Mouse (Mus musculus) thymus, adult 18-20 months (tissue): ENCODE results near the gene Cdk5r1.
"Not testable (repeated sequence)": the region's sequence is repeated elsewhere in the genome, so short reads cannot be mapped to it uniquely, and the experiment has no call there.

ENCODE experiments used
- DNase-seq, 2 experiments: peaks; one replicate each; pipeline ENCODE4 v3.0.0; 2022; ENCODE audit warnings: mixed read lengths in 2 of 2

The Cdk5r1 gene

GRCm38 (mm10) chr11:80476222-80477189 lies at the start of gene Cdk5r1:
Cdk5r1 (plus strand) TSS chr11:80477023.
- peak; percentile 86 for DNase-seq

DNA sequence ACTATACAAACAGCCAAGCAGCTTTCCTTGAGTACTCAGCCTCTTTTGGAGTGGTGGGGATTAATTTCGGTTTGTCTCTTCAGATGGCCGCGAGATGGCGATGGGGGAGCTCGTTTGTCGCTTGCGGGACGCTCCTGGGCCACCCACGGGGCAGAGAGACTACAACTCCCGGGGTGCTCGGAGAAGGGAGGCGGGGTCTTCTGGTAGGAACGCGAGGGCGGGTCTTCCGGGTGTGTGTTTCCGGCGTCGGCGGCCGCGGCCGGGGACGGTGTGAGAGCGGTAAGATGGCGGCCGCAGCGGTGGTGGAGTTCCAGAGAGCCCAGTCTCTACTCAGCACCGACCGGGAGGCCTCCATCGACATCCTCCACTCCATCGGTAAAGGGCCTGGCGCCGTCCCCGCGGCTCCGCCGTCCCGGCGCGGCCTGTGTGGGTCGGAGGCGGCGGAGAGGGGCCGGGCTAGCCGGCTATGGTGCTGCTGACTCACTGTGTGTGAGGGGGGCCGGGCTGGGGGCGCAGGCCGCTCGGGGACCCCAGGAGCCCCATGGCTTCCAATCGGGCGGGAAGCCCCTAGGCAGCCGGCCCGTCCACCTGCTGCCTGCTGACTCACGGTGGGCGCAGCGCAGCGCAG lies 48.3 kb upstream of the Cdk5r1 start, which contains the start of gene Psmd11:
Gene Psmd11 (plus strand): TSS at position 235 of the 628 bp plus-strand sequence.
- peak; percentile 93 to 95 for DNase-seq

- peak; percentile 29 to 35 for DNase-seq
These were observed 47.8 kb upstream of the Cdk5r1 start for GRCm38 (mm10) chr11:80429009-80429475.

- no peak for DNase-seq
These were observed 47.2 kb upstream of the Cdk5r1 start for GRCm38 (mm10) chr11:80429500-80430166.

DNA sequence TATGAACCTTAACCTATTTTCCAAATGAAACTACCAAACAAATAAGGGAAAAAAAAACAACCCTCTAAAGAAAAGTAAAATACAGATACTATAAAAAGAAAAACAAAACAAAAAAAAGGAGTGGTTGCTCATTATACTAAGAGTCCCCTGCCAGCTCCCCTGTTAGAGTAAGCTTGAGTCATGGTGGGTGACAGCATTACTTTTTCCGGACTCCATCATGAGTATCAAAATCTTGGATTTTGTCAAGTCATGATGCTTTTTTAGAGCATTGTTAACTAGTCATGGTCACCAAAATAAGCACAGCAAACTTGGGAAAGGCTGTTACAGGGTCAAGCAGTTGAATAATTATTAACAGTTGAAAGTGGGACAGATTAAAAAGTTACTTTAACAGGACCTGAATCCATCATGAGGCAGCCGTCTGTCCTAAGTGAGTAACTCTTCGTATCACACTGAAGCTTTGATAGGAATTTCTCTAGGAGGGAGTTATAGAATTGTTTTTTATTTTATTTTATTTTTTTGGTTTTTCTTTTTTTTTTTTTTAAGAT lies 46.4 kb upstream of the Cdk5r1 start:
- no peak for DNase-seq

DNA sequence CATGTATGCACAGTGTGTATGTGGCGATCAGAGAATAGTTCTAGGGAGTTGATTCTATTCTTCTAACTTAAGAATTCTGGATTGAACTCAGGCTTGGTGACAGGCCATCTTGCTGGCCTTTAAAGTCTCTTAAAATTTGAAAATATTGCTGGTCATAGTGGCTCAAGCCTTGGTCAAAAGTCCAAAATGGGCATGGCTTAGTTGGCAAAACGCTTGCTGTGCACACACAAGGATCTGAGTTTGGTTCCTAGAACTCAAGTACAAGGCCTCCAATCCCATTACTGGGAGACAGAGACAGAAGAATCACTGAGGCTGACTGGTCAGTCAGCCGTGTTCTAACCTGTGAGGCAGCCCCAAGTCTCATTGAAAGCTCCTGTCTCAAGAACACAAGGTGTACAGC lies 29.9 kb upstream of the Cdk5r1 start:
- DNase-seq, result no peak

GRCm38 (mm10) chr11:80449859-80450258 lies 27.0 kb upstream of the Cdk5r1 start:
- DNase-seq, result no peak

GRCm38 (mm10) chr11:80452242-80452641 lies 24.6 kb upstream of the Cdk5r1 start:
- DNase-seq, result no peak

DNA sequence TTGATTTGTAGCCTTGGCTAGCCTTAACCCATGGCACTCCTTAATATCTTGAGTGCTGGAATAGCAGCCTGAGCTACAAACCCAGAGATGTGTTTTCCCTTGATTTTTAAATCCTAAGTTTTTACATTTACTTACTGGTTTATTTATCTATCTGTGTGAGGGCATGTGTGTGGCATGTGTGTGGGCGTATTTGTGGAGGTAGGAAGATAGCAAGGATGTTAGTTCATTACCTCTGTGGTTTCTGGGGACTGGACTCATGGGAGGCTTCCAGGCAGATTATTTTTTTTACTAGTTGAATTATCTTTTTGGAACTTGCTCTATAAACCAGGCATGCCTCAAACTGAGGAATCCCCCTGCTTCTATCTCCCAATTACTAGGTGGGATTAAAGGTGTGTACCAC lies 23.6 kb upstream of the Cdk5r1 start:
- no peak for DNase-seq

GRCm38 (mm10) chr11:80463605-80464130 lies 13.2 kb upstream of the Cdk5r1 start:
- DNase-seq, result not testable (repeated sequence)

DNA sequence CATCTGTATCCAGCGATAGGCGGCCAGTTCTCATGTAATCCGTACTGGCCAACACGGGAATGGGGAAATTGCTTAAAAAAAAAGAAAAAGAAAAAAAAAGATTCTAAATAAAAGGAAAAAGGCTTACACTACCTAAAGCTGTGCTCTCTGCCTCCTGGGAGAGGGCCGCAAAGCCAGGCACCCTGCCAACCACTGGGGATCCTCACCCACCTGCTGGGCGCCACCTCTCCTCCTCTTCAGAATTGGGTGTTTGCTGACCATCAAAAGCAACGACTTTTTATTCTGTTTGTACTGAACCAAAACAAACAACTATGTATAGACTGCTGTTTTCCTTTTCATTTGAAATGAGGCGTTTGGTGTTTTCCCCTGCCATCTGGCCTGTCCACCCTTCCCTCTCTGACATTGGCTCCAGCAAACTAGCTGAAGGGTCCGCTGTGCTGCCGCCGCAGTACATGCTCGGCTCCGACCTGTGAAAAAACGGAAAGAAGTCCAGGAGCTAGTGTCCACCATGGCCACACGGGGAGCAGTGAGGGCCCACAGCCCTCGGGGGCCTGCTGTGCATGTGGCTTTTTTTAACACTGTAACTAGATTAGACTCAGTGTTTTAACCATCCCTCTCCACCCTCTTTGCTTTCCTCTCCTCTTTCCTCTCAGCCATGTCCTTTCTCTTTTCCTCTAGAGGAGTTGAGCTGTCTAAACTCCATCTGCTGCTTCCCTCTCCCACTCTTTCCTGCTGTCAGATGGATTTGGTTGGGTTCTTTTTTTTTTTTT lies 4.8 kb upstream of the Cdk5r1 start:
- DNase-seq, result no peak

- DNase-seq, result no peak
These were observed 2.6 kb upstream of the Cdk5r1 start for GRCm38 (mm10) chr11:80474175-80474691.

GRCm38 (mm10) chr11:80474846-80475245 lies 2.0 kb upstream of the Cdk5r1 start:
- no peak for DNase-seq

DNA sequence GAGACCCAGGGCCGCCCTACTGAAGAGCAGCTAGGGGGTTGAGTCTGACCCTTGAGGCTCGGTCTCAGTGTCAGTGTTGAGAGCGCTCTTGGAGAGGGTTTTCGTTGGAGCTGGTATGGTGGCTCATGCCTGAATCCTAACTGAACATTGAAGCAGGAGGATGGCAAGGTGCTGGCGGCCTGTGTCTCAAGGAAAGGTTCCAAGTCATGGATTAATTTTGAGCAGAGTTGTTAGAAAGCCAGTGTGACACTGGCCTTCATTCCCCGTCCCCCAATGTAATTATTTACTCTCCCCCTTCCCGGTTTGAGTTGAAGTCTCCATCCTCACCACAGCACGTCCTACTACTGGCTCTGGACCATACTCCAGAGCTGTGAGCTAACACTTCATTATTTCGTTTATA lies 1.3 kb upstream of the Cdk5r1 start:
- DNase-seq, result no peak

DNA sequence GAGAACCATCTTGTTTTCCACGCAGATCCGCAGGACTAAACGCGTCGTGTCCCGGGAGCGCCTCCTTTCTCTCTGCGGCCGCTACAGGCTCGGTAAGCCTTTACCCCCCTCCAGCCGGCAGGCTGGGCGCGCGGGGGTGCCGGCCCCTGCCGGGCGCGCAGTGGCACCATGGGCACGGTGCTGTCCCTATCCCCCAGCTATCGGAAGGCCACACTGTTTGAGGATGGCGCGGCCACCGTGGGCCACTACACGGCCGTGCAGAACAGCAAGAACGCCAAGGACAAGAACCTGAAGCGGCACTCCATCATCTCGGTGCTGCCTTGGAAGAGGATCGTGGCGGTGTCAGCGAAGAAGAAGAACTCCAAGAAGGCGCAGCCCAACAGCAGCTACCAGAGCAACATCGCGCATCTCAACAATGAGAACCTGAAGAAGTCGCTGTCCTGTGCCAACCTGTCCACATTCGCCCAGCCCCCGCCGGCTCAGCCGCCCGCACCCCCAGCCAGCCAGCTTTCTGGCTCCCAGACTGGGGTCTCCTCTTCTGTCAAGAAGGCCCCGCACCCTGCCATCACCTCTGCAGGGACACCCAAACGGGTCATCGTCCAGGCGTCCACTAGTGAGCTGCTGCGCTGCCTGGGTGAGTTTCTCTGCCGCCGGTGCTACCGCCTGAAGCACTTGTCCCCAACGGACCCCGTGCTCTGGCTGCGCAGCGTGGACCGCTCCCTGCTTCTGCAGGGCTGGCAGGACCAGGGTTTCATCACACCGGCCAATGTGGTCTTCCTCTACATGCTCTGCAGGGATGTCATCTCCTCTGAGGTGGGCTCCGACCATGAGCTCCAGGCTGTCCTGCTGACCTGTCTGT lies 747 bp downstream of the Cdk5r1 start:
- DNase-seq, result peak; percentile 30 to 40

DNA sequence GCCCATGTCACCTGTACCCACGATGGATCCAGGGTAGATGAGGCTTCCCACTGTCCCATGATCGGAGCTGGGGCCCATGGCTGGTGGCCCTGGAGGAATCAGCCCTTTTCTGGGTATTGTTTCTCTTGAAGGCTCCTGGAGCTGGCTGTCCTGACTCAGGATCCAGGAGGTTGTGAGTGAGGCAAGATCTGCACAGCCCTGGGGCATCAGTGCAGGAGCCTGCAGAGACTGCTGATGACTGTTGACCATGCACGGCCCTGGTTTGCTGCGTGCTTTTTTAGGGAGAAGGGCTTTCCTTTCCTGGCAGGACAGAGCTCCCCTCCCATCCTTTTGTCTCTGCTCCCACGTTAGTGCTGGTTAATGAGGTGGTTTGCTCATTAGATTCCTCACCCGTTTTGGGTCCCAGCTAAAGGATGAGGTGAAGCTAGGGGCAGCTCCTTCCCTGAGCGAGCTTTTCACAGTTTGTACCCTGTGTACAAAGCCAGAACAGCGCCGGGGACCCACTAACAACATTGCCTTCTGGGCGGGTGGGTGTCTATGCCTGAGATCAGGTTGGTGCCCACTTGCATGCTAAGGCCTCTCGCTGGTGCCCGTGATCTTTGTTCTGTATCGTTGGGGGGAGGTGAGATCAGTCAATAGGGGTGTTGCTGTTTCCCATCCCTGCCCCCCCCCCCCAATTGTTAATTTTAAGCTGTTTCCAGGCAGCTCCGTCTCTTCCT lies 2.0 kb downstream of the Cdk5r1 start:
- DNase-seq, result no peak

- DNase-seq, result no peak
These were observed 2.6 kb downstream of the Cdk5r1 start for GRCm38 (mm10) chr11:80479425-80479824.

DNA sequence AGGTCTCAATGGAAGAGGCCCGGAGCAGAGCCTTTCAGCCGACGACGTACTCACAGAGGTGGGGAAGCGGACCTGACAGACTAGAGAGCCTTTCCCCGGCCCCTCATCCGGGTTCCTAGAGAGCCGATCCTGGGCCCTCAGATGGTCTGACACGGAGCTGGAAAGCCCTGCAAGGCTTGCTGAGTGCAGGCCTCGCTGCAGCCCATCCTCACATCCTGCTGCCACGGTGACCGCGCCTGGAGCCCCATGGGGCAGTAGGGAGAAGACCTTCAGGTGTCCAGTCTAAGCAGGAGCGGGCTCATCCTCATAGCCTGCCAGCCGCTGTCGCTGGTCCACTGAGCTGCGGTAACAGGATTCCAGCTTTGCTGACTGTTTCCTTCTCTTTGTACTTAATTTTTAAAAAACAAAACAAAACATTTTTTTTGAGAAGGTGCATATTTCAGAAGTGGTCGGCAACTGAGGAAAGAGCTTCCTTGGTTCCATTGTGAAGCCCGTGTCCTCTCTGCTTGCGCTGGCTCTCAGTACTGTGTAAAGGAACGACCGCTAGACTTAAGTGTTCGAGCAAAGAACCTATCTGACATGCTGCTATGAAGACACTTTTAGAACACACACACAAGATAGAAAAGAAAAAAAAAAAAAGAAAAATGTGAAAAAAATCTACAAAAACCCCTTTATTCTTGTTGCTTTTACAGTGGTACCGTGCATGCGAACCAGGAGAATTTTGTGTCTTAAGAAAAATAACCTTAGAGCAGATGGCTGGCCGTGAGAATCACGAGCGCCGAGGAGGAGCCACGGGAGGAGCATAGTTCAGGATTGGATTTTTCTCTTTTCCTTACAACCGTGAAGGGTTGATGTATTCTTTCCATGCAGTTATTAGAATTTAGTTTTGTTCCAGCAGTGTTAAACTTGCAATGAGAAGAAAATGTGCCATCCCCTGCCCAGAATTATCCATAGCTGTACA lies 3.4 kb downstream of the Cdk5r1 start:
- no peak for DNase-seq
